Mouse (Mus musculus) cerebellum, adult (tissue): Measurements from ENCODE around the gene Fignl2.

Experiments used
- ATAC-seq: cut with Nextera tagmentation; 2 replicates; pipeline ENCODE4 v1.9.2; 2017; ENCODE audit warnings: mild to moderate bottlenecking, moderate library complexity, mixed read lengths; ENCODE audit not compliant: insufficient number of reproducible peaks, low FRiP score, low TSS enrichment

Fignl2 gene

DNA sequence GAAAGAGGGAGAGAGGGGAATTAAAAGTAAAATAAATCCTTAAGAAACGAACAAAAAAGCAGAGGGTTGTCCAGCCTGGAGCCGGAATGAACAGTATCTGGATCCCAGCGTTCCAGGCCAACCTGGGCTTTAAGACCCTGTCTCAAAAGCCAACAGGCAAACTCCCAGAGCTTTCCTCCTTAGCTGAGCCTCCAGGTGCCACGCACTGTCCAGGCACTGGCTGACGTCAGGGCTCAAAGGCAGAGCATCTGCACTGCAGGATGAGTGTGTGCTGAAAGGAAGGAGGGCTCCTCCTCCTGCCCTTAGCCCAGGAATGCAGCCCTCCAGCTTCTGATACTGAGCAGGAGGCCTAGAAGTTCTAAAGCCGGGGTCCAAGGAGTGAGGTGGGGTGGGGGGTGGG, 15.6 kb upstream of the Fignl2 start:
- ATAC-seq = no peak

DNA sequence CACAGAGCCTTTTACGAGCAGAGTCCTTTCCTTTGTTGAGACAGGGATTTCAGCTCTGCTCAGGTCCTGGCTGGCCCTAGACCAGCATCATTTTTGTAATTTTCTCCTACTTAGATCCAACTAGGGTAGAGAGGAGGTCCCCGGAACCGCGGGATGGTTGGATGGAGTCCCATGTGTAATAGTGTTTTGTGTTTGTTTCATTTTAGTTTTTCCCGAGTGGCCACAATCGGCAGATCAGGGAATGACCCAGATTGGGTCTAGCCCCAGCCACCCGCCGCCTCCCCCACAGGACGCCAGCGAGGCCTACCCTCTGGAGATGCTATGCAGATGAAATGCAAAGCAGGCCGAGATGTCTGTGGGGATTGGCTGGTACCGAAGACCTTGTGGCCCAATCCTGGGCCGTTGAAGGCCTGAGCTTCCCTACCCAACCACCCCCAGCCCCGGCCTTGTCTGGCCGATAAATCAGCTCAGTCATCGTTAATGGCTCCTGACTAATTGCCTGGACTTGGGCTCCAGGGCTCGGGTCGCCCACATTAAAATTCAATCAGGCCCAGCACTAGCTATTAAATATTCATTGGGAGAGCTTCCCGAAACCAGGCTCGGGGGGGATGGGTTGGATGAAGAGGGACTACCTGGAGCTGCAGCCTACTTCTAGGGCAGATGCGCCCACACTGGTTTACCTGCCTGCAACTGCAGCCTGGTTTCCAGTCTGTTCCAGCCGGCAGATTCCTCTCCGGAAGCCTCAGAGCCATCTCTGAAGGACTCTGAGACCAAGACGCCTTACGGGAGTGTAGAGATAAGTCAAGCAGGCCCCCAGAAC, 14.7 kb upstream of the Fignl2 start:
- ATAC-seq = 0 out of 2 replicates have a peak, but pooled peaks have one; percentile 43

DNA sequence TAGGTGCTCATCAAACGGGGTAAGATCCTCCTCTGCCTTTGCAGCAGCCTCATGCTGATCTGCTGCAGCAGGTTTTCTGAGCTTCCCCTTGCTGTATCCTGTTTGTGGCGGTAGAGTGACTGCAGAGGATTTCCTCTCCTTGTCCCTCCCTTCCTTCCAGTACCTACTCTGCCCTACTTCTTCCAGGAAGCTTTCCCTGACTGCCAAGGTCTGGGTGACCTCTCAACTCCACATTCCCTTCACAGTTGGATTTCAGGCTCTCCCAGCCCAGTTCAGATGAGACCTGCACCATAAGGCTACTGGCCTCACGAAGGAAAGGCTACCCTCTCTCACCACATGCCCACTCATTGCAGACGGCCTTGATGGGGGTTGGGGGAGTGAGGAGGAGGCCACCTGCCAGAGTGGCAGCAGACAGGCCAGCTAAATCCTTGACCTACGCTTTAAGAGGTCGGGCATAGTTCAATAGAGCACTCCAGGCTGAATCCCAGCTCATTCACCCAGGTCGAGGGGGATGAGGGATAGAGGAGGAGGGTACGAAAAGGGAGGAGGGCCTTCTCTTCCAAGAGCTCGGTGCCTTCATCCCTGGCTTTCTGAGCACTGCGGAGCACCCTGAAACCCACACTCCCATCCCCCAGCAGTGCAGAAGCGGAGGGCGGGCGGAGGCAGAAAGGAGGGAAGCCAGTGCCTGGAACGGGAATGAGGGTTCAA, 13.9 kb upstream of the Fignl2 start:
- no peak for ATAC-seq

DNA sequence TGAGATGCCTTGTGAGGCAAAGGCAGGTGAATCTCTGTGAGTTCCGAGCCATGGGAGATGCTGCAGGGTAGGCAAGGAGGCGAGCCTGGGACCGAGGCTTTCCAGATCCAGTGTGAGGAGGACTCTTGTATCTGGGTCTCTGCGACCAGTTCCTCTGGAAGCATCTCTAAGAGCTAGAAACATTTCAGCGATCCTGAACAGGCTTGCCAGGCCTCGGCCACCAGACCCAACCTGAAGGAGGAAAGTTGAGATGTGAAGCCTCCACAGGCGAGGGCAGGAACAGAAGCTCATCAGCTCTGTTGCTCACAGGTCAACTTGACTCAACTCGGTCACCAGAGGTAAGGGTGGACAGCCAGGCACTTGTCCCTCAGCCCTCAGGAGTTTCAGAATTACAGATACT, 13.2 kb upstream of the Fignl2 start:
- no peak for ATAC-seq

DNA sequence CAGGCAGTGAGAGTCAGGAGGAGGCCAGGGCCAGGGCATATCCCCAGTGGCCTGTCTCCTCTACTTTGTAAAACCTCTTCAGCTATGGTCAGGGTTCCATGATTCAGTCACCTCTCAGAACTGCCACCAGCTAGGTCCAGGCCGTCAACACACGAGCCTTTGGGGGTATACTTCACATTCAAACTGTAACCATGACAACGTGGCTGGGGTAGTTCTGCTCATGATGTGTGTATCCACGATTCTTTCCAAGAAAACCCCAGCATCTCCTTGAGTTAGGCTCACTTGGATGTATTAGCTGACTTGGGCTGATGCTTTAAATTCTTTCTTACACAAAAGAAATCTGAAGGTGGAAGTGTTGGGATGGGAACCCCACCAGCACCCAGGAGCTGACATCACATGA, 9.9 kb upstream of the Fignl2 start:
- ATAC-seq = no peak

DNA sequence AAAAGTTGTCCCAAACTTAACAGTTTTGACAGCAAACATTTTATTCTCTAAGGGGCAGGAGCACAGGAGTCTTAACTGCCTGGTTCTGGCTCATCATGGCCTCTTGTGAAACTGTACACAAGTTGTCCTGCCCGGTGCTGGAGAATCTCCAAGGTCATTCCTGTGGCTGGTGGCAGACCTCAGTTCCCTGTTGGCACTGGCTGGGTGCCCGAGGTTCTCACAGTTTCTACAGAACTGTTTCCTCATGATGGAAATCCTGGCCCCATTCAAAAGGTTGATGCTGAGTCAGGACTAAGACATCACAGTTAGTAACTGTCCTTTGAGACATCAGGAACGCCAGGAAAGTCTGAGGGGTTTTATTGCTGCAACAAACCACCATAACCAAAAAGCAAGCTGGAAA, 8.6 kb upstream of the Fignl2 start:
- ATAC-seq = no peak

DNA sequence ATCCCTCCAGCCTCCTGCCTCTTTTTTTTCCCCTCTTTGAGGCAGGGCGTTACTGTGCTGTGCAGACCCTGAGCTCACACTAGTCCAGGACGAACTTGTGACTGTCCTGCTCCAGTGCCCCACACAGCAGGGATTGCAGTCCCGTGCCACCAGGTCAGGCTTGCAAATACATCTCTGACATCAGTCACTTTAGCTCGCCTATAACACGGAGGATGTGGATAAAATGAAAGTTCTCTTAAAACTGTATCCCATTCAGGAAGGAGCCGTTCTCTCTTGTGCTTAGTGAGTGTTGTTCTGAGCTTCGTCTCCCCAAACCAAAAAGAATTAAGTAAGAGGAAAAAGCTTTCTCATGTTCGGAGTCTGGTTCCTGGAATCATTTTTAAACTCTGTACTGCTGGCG, 8.1 kb upstream of the Fignl2 start:
- no peak for ATAC-seq

DNA sequence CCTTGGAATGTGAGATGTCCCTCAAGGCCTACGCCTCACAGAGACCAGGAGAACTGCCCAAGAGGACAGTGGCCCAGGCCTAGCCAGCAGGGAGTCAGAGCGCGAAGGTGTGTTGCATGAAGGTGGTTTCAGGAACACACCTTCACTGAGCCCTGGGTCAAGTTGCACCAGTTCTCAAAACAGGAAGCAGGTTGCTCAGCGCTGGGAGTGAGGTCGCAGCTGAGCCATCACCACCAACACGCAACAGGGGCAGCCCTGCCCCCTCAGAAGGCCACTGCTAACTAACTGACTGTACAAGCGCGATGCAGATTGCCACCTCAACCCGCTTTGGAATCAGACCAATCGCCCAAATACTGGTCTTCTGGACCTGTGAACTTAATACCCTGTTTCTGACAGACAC, 6.1 kb upstream of the Fignl2 start:
- ATAC-seq = no peak

DNA sequence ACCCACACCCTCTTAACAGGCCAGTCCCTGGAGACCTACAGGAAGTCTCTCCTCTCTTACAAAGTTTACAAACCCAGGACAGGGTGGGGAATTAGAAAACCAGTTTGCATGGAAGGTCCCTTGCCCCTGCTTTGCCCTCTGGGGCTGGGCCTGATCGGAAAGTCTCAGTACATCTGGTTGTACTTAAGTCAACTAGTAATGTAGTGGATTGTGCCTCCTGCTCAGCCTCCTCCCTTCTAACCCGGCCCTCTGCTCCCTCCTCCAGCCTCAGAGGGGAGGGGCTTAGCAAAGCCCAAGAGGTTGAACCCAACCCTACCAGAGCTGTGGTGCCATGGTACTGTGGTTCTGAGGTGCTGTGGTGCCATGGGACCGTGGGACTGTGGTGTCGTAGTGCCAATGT, 3.9 kb upstream of the Fignl2 start:
- no peak for ATAC-seq

DNA sequence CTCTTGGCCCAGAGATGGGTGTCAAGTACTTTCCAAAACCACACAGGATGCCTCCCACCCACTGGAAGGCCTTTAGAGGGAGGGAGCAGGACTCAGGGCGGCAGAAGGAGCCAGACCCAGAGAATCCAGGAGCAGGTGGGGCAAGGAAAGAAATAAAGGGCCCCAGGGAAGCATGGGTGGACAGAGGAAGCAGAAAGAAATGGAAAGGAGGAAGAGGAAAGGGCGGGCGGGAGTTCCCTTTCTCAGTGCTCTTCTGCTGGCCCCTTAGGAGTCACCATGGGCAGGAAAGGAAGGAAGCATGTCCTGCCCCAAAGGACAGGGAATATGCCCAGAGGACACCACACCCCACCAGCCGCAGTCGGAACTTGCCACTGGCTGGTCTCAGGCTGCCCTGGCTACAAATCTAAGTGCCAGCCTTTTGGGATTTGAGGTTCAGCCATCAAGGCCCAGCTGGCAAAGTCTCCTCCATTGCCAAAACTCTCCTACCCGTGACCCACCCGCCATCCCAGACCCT, 2.7 kb upstream of the Fignl2 start:
- no peak for ATAC-seq

DNA sequence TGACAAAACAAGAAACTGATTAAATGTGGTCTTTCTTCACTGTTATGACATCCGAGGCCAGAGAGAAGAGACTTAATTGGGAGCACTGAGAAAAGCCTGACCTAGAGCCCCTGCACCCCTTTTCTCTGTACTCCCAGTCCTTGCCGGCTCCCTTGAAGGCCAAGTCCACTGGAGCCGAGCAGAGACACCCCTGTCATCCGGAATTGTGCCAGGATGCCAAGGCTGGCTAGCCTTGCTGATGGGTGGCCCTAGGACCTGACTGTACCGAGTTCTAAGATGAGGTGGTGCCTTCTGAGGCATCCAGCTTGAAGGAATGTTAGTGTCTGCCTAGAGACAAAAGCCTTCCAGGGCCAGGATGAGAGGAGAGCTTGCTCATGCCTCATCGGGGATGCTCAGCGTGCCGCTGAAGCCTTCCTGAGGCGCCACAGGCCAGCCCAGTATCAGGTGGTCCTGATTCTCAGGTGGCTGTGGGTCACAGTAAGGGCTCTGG, 1.7 kb upstream of the Fignl2 start:
- no peak for ATAC-seq

DNA sequence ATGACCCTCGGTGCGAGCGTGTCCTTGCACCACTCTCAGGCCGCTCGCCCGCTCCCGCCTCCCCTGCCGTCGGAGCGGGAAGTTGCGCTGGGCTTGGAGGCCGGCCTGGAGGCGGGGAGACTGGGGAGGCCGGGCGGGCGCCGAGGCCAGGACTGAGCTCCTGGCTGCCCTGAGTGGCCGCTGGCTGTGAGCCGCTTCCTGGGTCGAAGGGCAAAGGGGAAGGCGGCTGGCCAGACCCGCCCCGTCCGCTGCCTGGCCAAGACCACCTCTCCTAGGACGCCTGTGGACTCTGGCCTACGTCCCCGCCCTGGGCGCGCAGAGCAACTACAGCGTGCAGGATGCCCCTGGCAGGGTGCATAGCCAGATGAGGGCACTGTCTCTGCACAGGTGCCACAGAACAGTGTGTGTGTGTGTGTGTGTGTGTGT, 377 bp upstream of the Fignl2 start:
- peak; percentile 39; the same call in 1 of the 2 replicates for ATAC-seq

DNA sequence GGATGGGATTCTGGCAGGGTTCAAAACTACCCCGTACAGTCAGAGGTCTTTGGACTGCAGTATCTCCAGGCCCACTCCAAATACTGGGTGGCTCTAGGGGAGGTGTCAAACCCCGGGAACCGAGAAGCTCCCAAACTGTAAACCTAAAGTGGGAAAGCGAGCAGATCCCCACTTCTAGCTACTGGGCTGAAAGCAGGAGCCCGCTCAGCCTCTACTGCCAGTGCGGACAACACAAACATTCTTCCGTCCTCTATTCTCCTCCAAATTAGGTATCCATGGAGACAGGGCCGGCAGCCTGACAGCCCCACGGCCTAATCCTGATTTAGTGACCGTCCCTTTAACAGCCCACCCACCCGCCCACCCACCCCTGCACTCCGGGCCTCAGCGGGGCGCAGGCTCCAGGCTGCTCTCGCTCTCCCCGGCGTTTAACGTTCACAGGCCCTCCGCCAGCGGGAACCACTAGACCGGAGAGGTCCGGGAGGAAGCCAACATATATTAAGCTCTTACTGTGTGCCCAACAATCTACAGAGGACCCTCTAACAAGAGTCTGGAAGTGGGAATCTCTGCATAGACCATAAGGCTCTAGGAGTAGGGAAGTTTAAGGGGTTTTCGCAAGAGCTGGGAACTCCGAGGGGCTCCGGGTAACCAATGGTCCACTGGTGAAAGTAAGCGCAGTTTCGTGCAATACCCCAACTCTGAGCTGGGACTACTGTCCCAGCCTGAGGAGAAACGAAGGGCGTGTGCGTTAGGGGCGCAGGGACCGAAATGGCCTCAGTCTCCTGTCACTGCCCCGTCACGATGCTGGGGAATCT, 1.2 kb downstream of the Fignl2 start:
- ATAC-seq = no peak

DNA sequence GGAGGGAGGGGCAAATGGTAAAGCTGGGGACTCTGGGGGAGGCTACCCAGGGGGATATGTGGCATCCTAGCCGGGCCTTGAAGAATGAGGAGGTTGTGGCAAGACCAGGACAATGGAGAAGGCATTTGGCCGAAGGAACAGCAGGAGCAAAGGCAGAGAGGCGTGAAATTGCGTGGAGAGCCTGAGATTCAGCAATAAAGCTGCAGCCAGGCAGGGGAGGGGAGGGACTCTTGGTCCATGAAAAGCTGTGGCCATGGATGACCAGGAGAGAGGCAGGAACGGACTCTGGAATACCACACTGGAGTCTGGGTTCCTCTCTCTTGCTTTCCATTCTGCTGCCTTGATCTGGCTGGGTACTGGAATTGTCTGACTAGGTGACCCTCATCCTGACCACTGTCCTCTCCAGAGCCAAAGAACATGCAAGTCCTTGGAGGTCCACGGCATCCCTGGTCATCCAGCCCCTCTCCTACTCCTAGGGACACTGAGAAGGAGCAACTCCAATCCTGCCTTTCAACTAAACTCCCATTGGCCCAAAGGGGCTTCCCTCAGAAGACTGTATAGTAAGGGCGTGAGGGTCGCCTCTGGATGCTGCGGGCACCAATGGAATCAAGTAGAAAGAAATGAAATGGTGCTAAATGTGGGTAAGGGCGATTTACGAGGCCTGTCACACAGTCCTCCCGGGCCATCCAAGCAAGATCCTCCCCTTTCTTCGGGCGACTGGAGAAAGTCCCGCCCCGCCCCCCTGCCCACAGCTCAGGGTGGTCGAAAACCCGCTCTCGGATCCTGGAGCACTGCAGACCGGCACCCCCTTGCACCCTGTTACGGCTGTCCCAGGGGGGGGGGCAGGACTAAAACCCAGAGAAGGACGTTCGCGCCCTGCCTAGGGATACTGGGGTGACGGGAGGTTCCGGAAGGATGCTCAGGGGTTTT, 2.0 kb downstream of the Fignl2 start:
- no peak for ATAC-seq

DNA sequence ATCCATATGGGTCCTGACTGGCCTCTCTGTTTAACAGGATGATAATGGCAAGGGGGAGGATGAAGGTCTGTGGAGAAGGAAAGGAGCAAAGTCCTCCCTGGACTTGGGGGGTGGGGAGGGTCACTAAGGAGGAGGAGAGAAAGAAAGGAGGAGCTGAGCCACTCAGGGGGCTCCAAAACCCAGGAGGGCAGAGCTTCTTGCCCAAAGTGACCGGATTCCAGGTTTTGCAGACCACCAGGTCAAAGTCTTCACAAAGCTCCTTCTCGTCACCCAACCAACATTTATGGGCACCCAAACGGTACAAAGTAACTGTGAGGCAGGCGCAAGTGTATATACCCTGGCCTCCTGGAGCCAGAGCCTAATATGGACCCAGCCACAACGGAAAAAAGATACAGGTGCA, 2.7 kb downstream of the Fignl2 start:
- no peak for ATAC-seq

DNA sequence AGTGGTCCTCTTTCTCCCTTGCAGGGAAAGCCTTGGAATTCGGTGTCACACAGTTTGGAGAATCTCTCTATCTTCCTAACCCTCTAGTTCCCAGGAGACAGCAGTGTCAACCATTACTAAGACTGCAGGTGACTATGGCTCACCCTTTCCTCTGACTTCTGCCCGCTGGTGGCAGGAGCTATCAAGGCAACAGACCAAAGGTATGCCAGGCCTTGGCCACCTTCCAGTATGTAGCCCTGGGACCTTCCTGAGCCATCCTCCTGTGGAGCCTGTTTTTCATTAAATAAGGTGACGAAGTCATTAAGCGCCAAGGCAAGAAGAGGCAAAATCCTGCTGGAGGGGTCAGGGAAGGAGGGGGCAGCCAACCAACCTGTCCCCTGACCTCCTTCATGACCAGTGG, 3.2 kb downstream of the Fignl2 start:
- no peak for ATAC-seq

DNA sequence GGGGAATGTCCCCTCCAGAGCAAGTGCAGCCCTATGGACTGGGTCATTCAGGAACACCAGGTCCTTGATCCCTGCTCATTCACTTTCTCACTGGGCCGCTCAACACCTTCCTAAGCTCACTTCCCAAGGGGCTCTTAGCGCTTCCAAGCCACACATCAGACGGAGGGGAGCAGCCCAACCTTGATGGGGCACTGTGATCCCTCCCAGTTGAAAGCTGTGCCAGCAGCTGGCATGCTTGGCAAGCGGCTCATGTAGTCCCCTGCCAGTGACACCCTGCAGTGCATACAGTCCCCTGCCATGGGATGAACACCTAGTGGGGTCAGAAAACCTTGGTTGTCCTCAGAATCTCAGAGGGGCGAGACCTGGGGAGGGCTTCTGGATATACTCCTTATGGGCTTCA, 4.3 kb downstream of the Fignl2 start:
- no peak for ATAC-seq

DNA sequence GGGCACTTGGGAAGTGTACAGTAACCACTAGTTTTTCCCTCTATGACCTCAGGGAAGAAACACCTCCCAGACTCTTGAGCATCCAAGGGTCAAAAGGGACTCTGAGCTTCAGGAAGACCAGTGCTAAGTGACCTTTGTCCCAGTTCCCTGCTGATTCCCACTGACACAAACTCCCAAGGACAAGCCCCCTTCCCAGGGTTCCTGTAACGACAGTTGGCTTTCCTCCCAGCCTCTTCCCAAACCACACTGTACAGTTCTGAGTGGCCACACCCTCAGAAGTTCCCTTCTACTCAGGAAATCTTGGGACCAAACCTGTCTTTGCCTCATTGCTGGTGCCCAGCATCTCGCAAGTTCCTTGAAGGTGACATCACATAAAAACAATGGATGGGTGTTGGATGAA, 5.6 kb downstream of the Fignl2 start:
- no peak for ATAC-seq

DNA sequence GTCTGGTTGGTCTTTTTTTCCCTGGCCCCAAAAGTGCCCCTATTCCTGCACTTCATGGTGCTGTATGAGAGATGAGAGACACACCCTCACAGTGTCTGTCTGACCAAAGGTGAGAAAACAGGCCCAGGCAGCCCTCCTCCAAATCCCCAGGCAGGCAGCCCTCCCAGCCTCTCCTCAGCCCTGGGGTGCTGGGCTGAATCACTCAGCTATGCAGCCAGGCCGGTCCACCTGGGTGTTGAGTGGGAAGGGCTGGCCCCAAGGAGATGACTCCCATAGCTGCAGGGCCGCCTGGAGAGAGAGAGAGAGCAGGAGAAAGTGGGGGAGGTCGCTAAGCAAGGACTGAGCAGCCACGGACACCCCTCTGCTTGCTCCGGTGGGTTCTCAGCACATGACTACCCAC, 7.6 kb downstream of the Fignl2 start:
- no peak for ATAC-seq
